Mouse (Mus musculus): ENCODE measurements around the gene Trim54. TPM values are rescaled to one million over a fixed set of nuclear protein-coding genes. Genes with fewer than 3 reads are reported as not detected.
A peak's percentile ranks its signal among the peaks of the same experiment; 100 is the strongest.

Gene Trim54
- not detected for total RNA-seq (2021)

DNA sequence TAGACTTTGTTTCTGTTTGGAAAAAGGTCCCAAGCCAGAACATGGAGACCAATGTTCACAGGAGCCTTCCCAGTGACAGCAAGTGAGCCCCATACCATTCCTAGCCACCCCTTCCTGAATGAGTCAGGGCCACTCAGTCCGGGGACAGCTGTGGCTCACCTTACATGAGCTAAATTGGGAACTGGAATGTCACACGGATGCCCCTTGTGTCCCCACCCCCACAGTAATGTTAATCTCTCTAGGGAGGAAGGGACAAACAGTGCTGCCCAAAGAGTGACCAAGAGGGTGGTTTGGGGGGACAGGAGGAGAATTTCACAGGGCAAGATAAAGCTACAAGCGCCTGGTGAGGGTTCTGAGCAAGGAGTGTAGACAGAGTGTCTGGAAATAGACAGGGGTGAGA, at the start of gene Trim54:
Gene Trim54, plus strand, starts transcription at position 359 of the 400 bp plus-strand sequence.
- DNase-seq: no peak

DNA sequence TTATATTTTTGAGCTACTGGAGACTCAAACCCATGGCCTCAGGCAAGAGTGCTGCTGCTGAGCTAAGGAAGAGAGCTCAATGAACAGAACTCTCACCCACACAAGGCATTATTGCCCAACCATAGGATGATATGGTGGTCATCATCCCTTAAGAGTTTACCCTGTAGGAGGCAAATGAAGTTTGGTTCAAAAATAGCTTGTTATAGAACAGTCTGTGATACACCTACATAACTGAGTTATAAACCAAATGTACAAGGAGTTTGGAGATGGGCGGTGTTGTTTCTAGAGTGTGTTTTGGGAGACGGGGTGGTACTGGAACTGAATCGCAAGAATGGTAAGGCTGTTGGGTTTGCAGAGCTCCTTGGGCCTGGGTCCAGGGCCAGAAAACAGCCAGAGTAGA, 46.7 kb upstream of the Trim54 start:
- no peak for DNase-seq

DNA sequence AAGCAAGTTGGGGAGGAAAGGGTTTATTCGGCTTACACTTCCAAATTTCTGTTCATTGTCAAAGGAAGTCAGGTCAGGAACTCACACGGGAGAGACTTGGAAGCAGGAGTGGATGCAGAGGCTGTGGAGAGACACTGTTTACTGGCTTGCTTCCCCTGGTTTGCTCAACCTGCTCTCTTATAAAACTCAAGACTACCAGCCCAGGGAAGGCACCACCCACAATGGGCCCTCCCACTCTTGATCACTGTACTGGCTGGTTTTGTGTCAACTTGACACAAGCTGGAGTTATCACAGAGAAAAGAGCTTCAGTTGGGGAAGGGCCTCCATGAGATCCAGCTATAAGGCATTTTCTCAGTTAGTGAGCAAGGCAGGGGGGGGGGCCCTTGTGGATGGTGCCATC, 45.5 kb upstream of the Trim54 start:
- DNase-seq: no peak

DNA sequence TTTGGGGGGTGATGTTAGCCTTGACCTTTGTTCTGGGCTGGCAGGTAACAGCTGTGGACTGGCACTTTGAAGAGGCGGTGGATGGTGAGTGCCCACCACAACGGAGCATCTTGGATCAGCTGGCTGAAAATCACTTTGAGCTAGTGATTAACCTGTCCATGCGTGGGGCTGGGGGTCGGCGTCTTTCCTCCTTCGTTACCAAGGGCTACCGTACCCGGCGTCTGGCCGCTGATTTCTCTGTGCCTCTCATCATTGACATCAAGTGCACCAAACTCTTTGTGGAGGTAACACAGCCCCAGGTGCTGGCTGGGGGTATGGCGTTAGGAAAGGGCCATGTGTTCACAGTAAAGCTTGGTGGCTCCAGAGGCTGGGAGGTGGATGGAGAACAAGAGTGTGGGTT, 44.7 kb upstream of the Trim54 start:
- no peak for DNase-seq

DNA sequence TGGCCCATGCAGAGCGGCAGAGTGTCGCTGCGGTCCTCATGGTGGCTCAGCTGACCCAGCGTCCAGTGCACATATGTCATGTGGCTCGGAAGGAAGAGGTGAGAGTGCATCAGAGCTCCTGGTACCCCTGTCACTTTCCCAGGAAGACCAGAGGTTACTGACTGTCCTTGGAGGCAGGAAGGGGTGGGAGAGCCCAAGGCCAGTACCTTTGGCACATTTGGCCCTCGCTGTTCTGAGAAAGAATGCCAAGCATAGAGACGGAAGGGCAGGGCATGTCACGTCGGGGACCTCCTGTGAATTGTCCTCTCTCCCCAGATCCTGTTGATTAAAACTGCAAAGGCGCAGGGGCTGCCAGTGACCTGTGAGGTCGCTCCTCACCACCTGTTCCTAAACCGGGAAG, 43.3 kb upstream of the Trim54 start:
- DNase-seq: no peak

DNA sequence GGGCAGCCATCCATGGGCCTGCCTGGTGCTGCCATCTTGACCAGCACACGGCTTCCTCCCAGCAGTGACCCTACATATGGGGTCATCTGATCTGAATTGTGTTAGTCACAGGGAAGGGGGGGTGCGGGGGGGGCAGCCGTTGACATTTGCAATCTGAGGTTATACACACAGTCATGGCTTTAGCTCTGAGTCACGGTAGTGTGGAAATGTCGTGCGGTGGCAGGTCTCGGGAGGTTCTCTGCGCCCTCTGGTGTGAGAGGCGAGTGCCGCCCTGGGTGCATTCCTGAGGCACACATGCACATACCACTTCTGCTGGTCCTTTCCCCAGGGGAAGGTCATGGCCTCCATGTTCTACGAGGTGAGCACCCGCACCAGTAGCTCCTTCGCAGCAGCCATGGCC, 40.2 kb upstream of the Trim54 start:
- DNase-seq: no peak

DNA sequence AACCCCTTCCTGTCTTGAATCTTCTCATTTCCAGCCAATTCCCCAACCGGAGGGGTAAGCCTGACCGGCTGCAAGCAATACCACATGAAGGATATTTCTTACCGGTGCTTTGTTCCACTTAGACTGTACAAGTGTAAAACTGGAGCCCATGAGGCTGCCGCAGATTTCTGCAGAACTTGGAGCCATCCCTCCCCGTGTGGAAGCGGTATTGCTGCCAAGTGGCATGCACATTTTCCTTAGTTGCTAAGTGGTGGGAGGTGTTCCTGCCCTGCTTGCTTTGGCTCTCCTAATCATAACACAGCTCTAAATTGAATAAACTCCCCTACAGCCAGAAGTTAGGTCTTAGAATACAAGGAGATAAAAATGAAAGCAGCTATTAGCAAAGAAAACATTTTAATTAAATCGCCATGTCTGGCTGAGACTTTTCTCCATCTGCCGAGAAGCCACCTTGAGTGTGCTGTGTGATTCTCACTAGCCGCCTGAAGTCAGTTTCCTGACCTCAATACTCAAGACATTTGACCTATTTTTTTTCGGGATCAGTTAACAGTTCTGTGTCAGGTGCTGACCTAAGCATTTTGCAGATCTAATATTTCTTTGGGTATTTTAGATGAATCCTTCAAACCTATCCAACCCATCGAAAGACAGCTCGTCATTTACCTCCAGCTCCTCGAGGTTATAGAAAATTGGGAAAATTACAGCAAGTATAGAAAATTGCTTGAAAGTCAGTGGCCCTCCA, 36.3 kb upstream of the Trim54 start:
- DNase-seq: peak; percentile 54 to 59

DNA sequence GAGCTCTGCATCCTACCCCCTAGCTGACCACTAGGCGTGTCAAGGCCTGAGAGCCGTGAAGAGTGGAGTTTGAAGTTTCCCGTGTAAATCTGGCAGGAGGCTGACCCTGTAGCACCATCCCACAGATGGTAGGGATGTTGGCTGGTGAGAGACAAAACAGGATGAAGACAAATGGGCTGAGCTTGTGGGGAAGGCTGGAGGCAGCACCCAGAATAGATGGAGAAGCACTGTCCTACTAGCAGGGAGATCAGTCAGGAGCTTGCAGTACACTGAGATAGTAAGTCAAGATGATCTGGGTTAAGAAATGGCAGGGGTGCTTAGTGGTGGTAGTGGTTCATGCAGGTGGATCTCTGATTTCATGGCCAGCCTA, 35.7 kb upstream of the Trim54 start:
- no peak for DNase-seq

DNA sequence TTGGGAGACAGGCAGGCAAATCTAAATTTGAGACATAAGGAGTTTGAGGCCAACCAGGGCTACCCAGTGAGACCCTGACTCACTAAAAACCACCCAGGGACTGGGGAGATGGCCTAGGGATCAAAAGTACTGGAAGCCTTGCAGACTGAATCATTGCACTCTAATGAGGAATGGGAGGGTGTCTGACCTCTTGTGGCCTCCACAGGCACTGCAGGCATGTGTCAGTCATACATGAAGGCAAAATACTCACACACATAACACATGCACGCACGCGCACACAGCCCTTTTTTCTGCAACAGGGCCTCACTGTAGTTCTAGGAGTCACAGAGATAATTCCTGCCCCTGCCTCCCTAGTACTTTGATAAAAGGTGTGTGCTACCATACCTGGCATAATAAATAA, 35.1 kb upstream of the Trim54 start:
- DNase-seq: no peak

DNA sequence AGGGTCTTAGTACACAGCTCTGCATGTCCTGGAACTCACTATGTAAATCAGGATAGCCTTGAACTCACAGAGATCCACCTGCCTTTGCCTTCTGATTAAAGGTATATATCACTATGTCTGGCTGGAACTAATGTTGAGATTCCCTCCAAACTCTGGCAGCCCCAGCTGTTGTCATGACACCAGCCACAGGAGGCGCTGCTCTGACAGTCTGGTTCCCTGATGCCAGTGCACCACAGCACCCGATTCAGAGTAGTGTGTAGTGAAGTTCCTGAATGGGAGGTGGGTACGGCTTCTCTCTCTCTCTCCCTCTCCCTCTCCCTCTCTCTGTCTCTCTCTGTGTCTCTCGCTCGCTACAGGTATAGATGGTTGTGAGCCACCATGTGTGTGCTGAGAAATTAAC, 34.2 kb upstream of the Trim54 start:
- peak; percentile 39 to 47 for DNase-seq

DNA sequence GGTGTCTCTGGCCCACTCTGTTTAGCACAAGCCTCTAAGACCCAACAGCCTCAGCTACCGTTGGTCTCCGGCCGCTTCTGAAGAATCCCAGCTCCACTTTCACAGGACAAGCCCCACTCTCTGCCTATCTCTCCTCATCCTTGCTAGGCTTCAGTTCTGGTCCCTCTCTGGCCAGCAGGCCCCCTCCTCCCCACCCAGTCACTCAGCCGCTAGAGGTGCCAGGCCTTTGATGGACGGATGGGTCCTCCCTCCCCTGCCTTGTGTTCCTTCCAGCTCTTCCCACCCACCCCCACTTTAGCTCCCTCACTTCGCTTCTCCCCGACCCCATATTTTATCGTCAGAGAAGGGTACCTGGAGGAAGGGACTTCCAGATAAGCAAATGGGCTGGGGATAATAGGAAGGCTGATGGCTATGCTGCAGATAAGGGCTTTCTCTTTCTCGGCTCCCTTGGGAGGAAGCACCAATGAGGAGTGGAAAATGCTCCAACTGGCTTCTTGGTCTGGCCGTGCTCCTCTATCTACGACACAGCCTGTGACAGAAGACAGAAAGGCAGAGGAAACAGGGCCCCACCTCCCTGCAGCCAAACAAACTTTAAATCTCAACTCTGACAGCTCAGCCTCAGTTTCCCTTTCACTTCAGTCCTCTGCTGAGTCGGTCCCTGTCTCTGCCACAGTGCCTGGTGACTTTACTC, 33.4 kb upstream of the Trim54 start:
- DNase-seq: no peak

DNA sequence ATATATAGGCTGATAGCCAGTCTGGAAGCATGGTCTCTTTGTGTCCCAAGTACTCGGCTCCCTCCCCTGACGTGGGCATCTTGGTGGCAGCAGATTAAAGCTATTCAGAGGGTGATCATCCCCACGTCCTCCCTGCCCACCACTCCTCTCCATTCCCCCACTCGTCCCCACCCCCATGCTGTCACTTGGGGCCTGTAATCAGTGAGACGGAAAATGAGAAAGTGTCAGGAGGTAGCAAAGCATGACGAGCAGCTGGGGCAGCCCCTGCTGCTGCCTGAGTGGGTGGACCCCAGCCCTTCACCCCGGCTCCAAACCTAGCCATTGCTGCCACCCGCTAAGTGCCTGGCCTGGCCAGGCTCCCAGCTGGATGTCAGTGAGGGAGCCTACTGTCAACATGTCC, 32.6 kb upstream of the Trim54 start:
- DNase-seq: no peak

DNA sequence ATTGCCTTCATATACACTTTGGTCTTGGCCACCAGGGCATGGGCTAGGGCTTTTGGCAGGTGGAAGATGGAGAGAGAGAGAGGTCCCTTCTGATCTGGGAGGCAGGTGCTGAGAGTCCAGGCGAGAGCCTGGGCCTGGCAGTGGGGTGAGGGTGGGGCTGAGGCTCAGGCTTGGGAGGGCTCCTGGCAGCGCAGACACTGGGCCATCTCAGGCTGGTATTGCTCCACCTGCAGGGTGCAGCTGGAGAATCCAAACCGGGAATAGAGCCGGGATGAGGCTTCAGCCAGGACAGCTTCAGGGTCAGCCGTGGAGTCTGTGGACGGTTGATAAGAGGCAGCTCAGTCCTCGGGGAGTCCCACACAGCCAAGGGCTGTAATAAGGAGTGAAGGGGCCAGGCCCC, 29.9 kb upstream of the Trim54 start:
- no peak for DNase-seq

DNA sequence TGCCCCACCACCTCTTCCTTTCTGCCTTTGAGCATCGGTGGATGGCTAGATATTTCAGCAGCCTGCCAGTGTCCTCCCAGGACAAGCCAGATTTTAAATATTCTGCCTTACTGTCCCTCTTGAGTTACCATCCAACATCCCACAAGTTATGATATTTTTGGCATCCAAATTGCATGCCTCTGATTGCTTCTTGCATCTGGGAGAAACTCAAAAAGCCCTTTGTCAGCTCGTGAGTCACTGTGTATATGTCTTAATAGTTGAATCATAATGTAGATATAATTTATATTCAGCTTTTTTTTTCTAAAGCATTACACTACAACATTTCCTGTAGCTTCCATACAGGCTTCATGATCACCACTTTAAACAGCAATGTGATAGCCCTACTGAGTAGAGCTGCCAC, 29.4 kb upstream of the Trim54 start:
- DNase-seq: no peak

DNA sequence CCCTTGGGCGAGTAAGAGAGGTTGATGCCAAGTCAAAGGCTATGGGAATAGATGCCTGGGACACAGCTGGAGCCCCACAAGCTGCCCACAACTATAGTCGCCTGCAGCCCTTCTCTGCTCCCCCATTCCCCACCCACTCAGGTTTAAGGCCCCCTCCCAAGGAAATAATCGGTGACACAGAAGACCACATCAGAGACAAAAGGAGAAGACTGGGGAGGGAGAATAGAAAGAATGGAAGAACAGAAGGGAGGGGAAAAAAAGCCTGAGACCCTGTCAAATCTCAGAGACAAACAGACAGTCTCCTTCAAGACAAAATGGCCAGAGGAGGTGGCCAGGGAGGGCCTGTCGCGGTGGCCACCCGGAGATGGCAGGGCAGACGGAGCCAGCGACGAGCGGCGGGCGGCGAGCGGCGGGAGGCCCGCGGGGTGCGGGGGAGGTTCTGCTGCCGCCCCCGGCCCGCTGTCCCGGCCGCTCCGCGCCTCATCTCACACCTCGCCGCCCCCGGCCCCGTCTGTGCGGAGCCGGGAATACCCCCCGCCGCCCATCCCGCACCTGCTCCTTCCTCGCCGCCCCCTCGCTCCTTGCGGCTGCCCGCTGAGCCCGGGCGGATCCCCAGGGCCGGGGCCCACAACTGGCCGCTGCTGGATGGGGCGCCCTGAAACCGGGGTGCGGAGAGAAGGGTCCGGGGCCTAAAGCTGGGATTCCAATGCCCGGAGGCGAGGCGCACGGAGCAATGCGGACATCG, 24.1 kb upstream of the Trim54 start:
- DNase-seq: peak; percentile 48 to 51

DNA sequence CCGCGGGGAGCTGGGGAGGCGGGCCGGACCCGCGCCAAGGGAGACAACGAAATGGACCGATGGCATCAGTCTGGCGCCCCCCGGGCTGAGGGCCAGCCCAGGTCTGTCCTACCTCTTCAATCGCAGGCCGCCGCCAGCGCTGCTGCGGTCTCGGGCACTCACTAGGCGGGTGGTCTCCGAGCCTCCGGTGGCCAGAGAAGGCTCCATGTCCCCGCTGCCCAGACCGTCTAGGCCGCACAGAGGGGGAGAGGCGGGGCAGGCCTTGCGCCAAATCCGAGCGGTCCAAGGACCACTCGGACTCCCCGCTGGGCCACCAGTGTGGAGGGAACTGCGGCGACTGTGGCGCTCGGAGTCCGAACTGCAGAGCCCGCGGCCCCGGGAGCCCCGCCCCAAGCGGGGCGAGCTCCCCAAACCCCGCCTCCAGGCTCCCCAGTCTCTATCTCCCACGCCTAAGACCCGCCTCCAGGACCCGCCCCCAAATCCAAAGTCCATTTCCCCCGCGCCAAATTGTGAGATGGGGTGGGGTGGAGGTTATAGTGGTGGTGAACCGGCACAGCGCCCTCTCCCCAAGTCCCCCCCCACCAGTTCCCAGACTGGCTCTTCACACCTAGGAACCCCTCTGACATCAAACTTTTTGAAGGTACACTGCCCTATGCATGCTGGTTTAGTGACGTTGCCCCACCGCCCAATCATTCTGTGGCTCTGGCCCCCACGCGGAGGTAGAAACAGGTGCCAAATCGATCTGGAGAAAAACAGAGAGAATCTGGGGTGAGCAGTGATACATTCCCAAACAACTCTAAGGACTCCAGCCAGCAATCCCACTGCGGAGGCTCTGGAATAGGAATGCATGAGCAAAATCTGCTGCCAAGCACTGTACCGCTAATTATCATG, 23.1 kb upstream of the Trim54 start:
- peak; percentile 60 to 62 for DNase-seq

DNA sequence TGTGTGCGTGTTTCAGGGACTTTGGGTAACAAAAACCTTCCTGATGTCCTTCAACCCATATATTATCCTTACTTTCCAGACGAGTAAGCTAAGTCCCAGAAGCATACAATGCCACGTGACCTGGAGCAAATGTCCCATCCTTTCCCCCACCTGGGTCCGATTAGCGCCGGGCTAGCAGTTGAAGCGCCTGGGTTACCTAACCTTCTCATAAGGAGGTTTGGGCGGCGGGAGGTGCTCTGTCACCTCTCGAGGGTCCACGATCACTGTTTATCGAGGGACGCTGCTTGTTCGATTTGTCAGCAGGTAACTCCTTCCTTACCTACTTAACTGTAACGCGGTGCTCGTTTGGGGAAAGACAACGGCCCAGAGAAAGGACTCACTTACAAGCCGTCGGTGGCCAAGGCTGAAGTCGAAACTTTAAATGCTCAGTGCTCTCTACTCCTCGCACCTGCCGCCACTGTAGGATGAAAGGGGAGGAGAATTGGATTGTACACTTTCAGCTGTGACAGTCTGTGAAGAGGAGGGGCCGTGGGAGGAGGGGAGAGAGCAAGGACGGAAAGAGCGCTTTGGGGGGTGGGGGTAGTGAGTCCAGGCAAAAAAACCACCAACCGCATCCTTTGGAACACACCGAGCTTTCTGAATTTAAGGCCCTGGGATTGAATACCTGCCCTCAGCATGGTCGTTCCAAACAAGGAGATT, 22.3 kb upstream of the Trim54 start:
- DNase-seq: no peak

DNA sequence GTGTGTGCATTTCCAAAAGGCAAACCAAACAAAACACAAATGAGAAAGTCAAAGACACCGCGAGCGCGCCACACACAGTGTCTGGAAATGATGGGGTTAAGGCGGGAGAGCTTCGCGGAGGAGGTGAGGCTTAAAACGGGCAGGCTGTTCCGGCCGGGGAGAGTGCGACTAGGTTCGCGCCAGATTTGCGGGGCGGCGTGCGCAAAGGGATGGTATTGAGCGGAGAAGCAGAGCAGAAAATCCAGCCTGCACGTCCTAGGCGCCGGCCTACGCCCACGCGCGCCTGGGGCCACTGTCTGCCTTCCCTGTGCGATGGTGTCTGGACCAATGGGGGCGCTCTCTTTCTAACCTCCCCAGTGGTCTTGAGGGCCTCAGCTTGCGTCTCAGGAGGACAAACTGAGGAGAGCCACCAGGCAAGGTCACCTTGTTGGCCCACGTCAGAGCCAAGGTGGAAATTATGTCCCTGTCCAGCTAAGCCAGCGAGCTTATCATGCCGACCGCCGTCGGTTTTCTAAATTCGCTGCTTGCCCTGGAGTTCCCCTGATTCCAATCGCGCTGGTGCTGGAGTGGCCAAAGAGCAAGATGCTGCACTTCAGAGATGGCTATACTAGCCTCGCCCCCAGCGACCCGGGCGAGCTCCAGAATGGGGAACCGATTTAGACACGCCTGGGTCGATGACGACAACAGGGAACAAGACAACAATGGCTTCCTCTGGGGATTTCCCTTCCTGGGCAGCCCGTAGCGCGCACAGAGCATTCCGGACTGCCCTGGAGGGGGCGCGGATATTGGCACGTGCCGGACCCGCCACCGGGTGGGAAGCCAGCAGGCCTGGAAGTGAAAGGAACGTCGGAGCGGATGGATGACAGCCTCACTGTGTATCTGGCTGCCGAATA, 21.5 kb upstream of the Trim54 start:
- DNase-seq: peak; percentile 33 to 44

DNA sequence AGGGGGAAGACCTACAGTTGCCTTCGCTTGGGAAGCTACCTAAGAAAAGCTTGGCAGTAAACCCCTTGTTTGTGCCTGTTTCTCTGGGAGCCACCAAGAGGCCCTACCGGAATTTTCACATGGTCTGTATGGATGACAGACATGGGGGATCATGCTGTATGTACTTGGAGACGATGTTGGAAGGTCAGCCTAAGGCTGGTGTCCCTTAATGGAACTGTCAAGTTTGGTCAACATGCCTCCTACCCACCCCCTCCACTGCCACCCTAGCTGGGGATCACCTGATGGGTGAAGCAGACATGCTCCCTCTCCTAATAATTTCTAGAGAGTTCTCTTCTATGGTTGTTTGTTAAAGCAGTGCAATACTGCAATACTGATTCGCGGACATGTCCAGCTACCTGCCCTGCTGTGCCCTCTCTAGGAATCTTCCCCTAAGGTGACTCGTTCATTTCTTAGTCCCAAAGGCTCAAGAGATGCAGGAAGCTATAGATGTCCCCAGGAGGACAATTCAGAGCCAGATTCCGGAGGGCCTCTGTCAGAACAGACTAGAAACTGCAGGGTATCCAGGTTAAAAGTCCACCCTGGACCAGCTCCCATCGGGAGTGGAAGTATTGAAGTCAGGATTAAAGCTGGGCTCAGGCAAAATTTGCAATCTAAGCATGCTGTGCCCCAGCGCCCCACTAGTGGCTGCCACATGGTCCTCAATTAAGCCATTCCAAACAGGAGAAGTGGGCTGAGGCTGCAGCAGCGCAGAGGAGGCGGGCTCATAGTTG, 20.6 kb upstream of the Trim54 start:
- no peak for DNase-seq

DNA sequence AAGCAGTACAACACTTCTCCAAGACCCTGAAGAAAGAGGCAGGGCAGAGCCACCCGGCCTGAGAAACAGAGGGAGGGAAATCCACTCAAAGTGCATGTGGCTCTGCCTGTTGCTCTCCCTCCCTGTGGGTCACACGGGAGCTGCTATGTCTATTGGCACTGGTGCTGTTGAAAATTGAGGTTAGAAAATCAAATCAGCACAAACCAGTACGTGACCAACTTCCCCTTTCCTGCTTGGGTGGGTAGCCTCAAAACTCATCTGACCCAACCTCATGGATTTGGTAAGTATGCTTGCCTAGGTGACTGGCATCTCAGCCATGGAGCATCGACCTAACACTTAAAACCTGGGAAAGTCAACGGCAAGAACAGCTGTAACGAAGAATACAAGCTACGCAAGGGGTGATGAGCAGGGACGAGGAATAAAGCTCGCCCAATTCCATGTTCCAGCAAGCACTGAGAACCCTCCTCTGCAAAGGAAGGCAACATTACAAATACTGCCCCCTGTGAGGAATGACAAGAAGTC, 10.6 kb upstream of the Trim54 start, which contains the start of gene Dnajc5g:
Gene Dnajc5g, plus strand, starts transcription at position 472 of the 522 bp plus-strand sequence.
- DNase-seq: no peak

Measured in layer of hippocampus, postnatal 36 days (tissue).